Mouse (Mus musculus) spleen, adult 2 months (tissue): ENCODE data around the gene Med27. TPM values are rescaled to one million over a fixed set of nuclear protein-coding genes. Genes with fewer than 3 reads are reported as not detected.

Source experiments
- DNase-seq, 2 experiments: peaks; one replicate each; pipeline versions ENCODE4 v3.0.0 to v3.0.0-alpha.2; 2012 to 2021; ENCODE audit warnings: low spot score in 2 of 2, low read depth in 1 of 2
- H3K27ac ChIP-seq: fragments of 200-500 bp; 2 replicates; pipeline ENCODE4 v1.5.1; 2012; ENCODE audit warnings: low read length, inconsistent platforms; ENCODE audit not compliant: insufficient read depth
- H3K27me3 ChIP-seq: fragments of 200-500 bp; 2 replicates; pipeline ENCODE4 v1.6.1; 2012; ENCODE audit warnings: mild to moderate bottlenecking, moderate library complexity, low read length, inconsistent platforms; ENCODE audit not compliant: control insufficient read depth, insufficient read depth
- H3K36me3 ChIP-seq: fragments of 200-500 bp; 2 replicates; pipeline ENCODE4 v1.6.1; 2012; ENCODE audit warnings: mild to moderate bottlenecking, low read length, inconsistent platforms; ENCODE audit not compliant: control insufficient read depth, insufficient read depth
- H3K4me1 ChIP-seq: fragments of 200-500 bp; 2 replicates; pipeline ENCODE4 v1.6.1; 2011; ENCODE audit warnings: inconsistent platforms; ENCODE audit not compliant: control insufficient read depth, insufficient read depth, insufficient read length
- H3K4me3 ChIP-seq: fragments of 200-500 bp; 2 replicates; pipeline ENCODE4 v1.5.1; 2011; ENCODE audit warnings: mild to moderate bottlenecking, inconsistent platforms; ENCODE audit not compliant: insufficient read depth, insufficient read length; ENCODE audit errors: extremely low read depth
- CTCF ChIP-seq: fragments of 200-500 bp; IDR thresholded peaks from 2 replicates; pipeline ENCODE4 v1.5.1; 2011; ENCODE audit warnings: mild to moderate bottlenecking, inconsistent platforms; ENCODE audit not compliant: insufficient read depth, insufficient read length, insufficient replicate concordance; ENCODE audit errors: extremely low read depth
- POLR2A ChIP-seq: fragments of 200-500 bp; IDR thresholded peaks from 2 replicates; pipeline ENCODE4 v1.6.1; 2011; ENCODE audit warnings: low read depth, low read length, inconsistent platforms
- WGBS: fragments of 180-500 bp; shearing (Covaris S2); methylation state at CpG from one replicate; pipeline ENCODE4 v1.1.7; 2018; 5-methylcytosine and 5-hydroxymethylcytosine counted together
- polyA plus RNA-seq: library from polyadenylated mRNA; depleted of rRNA; stranded (reverse); fragments of >200 nt; gene quantifications from 2 replicates; pipeline ENCODE4 v1.2.3, GENCODE M21; 2012

The Med27 gene
- polyA plus RNA-seq, 1 experiment: 27.6 TPM

DNA sequence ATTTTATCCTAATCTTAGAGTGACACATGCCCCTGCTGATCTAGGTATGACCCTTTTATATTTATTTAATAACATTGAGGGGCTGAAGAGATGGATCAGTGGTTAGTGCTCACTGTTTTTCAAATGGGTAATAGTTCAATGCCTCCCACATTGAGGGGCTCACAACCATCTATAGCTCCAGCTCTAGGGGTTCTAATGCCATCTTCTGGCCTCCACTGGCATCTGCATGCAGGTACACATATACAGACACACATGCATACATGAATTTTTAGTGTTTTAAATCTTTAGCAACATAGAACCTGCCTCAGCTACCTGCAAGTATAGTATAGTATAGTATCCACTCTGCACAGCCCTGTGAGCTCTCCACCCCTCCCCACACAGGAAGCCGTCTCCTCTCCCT, 130.1 kb downstream of the Med27 start:
- H3K36me3 ChIP-seq: no peaks in the 10 kb centered on the region
- no peaks in the 10 kb centered on the region for H3K27me3 ChIP-seq
- no peak overlapping the region for H3K27ac ChIP-seq
- no peak for DNase-seq
- whole genome bisulfite sequencing: 94% methylated on average over 1 of the region's 1 CpGs
- H3K4me1 ChIP-seq: no peaks in the 10 kb centered on the region
- TF ChIP-seq POLR2A: no peak
- TF ChIP-seq CTCF: no peak
- H3K4me3 ChIP-seq: no peak overlapping the region

DNA sequence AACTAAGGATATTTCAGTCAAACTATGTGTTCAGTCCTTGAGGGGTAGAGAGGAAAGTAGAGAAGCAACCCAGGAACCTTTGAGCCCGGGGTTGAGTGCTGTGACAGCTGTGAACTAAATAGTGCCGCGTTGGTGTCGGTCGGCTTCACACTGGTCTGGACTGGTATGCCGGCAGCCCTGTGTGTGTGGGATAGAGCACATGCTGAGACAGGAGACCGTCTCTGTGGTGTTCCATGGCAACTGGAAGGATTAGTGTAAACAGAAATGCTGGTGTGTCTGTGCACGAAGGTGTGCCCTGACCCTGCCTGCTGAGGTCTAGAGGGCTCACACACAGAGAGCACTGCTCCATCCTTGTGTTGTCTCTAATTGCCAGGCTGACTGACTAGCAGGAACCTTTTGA, 135.2 kb downstream of the Med27 start:
- DNase-seq: no peak
- Histone ChIP-seq H3K4me3 (no peak overlapping the region), H3K27me3 (no peaks in the 10 kb centered on the region), H3K4me1 (no peaks in the 10 kb centered on the region), H3K27ac (no peak overlapping the region), H3K36me3 (no peaks in the 10 kb centered on the region)
- 90% methylated on average over 8 of the region's 8 CpGs for WGBS
- TF ChIP-seq CTCF (no peak), POLR2A (no peak)

DNA sequence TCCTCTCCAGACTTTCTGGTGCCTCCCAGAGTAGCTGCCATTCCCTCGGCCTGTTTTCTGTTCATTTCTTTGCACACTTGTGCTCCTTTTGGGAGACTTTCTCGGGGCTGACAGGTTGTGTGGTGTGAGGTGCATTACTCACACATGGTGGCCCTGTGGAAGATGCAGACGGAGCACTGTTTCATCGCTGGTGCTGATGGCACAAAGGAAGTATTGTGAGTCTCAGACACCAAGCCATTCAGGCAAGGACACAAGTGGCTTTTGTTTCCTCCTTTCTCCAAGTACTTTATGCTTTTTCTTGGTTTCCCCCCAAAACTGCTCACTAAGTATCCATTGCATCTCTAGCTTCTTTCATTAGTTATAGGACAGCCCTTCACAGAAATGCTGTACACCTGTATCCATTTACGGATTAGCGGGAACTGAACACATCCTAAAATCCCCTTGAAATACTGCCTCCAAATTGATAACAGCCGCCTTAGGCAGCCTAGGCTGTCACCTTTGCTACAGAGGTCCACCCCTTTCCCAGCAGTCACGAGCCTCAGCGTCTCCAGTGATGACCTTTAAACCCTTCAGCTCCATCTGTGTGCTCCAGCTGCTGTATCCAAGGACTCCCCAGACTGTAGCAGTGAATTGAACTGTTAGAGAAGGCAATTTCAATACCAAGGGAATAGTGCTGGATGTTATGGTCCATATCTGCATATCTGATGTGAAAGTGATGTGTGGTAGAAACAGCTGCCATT, 136.5 kb downstream of the Med27 start:
- Histone ChIP-seq H3K27me3 (no peaks in the 10 kb centered on the region), H3K4me1 (no peaks in the 10 kb centered on the region), H3K36me3 (no peaks in the 10 kb centered on the region), H3K4me3 (no peak overlapping the region), H3K27ac (no peak overlapping the region)
- DNase-seq: no peak
- TF ChIP-seq POLR2A (no peak), CTCF (no peak)
- 88% methylated on average over 9 of the region's 9 CpGs for WGBS

DNA sequence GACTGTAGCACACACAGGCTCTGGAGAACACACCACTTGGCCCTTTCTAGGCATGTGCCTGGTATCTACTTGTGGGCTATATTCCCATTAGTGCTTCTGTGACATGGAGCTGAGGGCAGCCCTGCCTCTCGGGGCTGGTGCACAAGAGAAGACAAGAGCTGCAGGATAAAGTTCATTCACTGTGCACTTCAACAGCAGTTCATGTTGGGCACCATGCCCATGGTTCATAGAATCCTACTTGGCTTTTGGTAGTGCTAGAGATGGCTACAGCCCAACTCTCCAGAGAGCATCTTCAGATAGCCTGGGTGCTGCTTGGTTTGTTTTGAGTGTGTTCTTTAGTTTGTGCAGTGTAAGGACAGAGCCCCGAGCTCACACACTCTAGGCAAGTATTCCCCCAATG, 138.9 kb downstream of the Med27 start:
- Histone ChIP-seq H3K4me1 (no peaks in the 10 kb centered on the region), H3K36me3 (no peaks in the 10 kb centered on the region), H3K4me3 (no peak overlapping the region), H3K27me3 (no peaks in the 10 kb centered on the region), H3K27ac (no peak overlapping the region)
- no peak for DNase-seq
- 88% methylated on average over 2 of the region's 2 CpGs for WGBS
- no peak for TF ChIP-seq POLR2A
- TF ChIP-seq CTCF: no peak

DNA sequence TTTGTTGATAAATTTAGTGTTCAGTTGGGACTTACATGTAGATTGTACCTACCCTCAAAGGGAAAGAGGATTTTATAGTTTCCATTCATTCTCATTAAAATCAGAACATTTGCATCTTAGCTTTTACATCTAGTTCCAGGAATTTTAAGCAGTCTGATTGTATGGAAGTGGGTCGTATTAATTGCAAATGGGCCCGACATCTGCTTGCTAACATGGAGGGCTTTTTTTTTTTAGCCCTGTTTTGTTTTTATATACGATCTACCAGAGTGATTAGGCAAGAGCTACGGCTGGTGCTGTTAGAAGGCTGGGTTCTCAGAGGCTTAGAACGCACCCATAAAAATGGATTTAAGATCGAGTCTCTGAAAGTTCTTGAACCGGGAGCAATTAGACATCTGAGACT, 139.9 kb downstream of the Med27 start:
- Histone ChIP-seq H3K4me1 (no peaks in the 10 kb centered on the region), H3K4me3 (no peak overlapping the region), H3K27me3 (no peaks in the 10 kb centered on the region), H3K36me3 (no peaks in the 10 kb centered on the region), H3K27ac (no peak overlapping the region)
- TF ChIP-seq CTCF (no peak), POLR2A (no peak)
- DNase-seq: no peak
- WGBS: 91% methylated on average over 7 of the region's 7 CpGs

DNA sequence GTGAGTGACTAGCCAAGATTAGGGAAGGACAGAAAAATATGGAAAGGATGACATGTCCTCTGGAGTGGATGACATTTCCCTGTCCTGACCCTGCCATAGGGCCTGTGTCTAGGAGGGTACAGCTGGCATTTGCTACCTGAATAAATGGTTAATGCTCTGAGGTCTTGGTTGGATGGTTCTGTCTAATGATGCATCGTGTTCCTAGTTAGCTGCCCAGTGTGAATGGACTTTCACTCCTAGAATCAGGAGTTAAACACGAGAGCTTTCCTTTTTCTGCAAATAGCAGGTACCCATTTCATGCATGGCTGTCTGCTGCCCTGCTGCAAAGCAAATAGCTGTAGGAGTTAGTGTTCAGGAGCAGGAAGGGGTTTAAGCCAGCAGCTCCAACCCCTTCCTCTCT, 141.0 kb downstream of the Med27 start:
- TF ChIP-seq POLR2A: no peak
- no peak for TF ChIP-seq CTCF
- Histone ChIP-seq H3K27ac (no peak overlapping the region), H3K36me3 (no peaks in the 10 kb centered on the region), H3K4me3 (no peak overlapping the region), H3K4me1 (no peaks in the 10 kb centered on the region), H3K27me3 (no peaks in the 10 kb centered on the region)
- WGBS: 88% methylated on average over 2 of the region's 2 CpGs
- no peak for DNase-seq
